Mouse (Mus musculus) heart, postnatal 0 days (tissue): ENCODE measurements at regions not wholly inside any gene's neighbourhood (a gene's known extent, or its start where the extent isn't known, plus 50 kb on each side); places are given as distances from the start of the nearest gene placed in this dataset.

ENCODE experiments used
- ATAC-seq: fragments of 200-750 bp; cut with Nextera tagmentation; 2 replicates; pipeline ENCODE4 v1.8.0; 2017; ENCODE audit warnings: low read depth, moderate number of reproducible peaks, moderate library complexity; ENCODE audit not compliant: insufficient read depth
- DNase-seq: peaks from one replicate; pipeline ENCODE4 v3.0.0-alpha.2; 2016; ENCODE audit warnings: low spot score
- H3K27ac ChIP-seq: fragments of 300-500 bp; sonication (generic); 2 replicates; pipeline ENCODE4 v1.5.1; 2014; ENCODE audit warnings: low read depth, mild to moderate bottlenecking
- H3K27me3 ChIP-seq: fragments of 300-500 bp; sonication (generic); 2 replicates; pipeline ENCODE4 v1.6.1; 2014; ENCODE audit warnings: low read length, mixed read lengths; ENCODE audit not compliant: control insufficient read depth, insufficient read depth
- H3K36me3 ChIP-seq: fragments of 300-500 bp; sonication (generic); replicated peaks from 2 replicates; pipeline ENCODE4 v1.6.1; 2014; ENCODE audit warnings: low read length, mixed read lengths; ENCODE audit not compliant: control insufficient read depth, insufficient read depth
- H3K4me1 ChIP-seq: fragments of 300-500 bp; sonication (generic); 2 replicates; pipeline ENCODE4 v1.6.1; 2014; ENCODE audit warnings: antibody characterized with exemption; ENCODE audit not compliant: control insufficient read depth, insufficient read depth
- H3K4me2 ChIP-seq: fragments of 300-500 bp; sonication (generic); 2 replicates; pipeline ENCODE4 v1.6.1; 2014; ENCODE audit warnings: low read depth, mild to moderate bottlenecking, low read length, moderate library complexity
- H3K4me3 ChIP-seq: fragments of 300-500 bp; sonication (generic); 2 replicates; pipeline ENCODE4 v1.5.1; 2014; ENCODE audit warnings: low read depth, low read length
- H3K9ac ChIP-seq: fragments of 300-500 bp; sonication (generic); replicated peaks from 2 replicates; pipeline ENCODE4 v1.6.1; 2014; ENCODE audit warnings: low read depth, low read length, mixed read lengths
- H3K9me3 ChIP-seq: fragments of 300-500 bp; sonication (generic); replicated peaks from 2 replicates; pipeline ENCODE4 v1.6.1; 2016; ENCODE audit warnings: low read length; ENCODE audit not compliant: control insufficient read depth
- CTCF ChIP-seq: IDR thresholded peaks from 2 replicates; pipeline ENCODE4 v1.5.1; 2016; ENCODE audit warnings: antibody characterized with exemption, control low read depth, low read depth
- EP300 ChIP-seq: IDR thresholded peaks from 2 replicates; pipeline ENCODE4 v1.6.1; 2016; ENCODE audit warnings: antibody characterized with exemption, low read depth
- WGBS: fragments of 180-500 bp; shearing (Covaris S2); extraction: QIAGEN DNeasy Blood & Tissue Kit; methylation state at CpG from one replicate; pipeline ENCODE4 v1.1.7; 2014; 5-methylcytosine and 5-hydroxymethylcytosine counted together

DNA sequence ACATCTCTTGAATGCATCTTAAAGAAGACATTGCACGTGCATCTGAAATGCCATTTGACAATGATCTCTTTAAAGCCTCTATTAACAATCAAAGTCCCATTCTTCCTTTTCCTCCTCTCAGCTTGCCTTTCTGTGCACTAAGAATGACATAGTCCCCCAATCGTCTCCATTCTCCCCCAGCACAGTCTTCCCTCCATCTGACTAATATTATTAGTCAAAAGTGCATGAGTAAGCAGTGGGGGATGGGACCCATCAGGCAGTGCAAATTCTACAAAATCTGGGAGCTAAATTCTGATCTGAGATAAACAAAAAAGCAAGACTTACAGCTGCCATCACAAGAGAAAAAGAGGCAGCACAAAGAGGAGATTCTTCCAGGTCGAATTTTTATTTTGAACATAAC lies 475.0 kb downstream of the Efnb2 start:
- Histone ChIP-seq H3K9ac (no peak overlapping the region), H3K27ac (no peak overlapping the region), H3K4me2 (no peak overlapping the region), H3K36me3 (no peaks in the 10 kb centered on the region), H3K9me3 (no peaks in the 10 kb centered on the region), H3K27me3 (no peaks in the 10 kb centered on the region), H3K4me1 (no peaks in the 10 kb centered on the region), H3K4me3 (no peak overlapping the region)
- ATAC-seq (no peak), DNase-seq (no peak)
- 61% methylated on average over 3 of the region's 3 CpGs for WGBS
- no peak for TF ChIP-seq CTCF
- no peak for TF ChIP-seq EP300

DNA sequence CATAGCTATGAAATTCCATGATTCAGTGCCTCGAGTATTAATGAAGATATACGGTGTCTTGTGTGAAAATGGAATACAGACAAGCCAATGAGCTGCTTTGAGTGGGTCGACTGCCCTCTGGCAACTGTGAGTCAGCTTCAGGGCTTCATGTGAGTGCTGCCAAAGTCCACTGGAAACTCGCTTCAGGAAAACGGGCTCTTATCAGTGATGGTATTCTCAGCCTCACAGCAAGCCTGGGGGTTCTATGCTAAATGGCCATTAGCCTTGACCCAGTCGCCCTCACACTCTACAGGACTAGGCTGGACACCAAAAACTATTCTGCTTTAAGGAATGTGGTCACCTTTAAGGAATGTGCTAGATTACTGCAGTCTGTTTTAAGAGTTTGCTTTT lies 477.8 kb downstream of the Efnb2 start:
- DNase-seq (peak; percentile 58), ATAC-seq (peak; percentile 27; the same call in 1 of the 2 replicates)
- Histone ChIP-seq H3K4me2 (no peak overlapping the region), H3K27ac (no peak overlapping the region), H3K36me3 (no peaks in the 10 kb centered on the region), H3K4me1 (peaks cover 3% of the 10 kb centered on the region; the same call in 1 of the 2 replicates), H3K9ac (no peak overlapping the region), H3K27me3 (no peaks in the 10 kb centered on the region), H3K4me3 (no peak overlapping the region), H3K9me3 (no peaks in the 10 kb centered on the region)
- 20% methylated on average over 6 of the region's 6 CpGs for WGBS
- TF ChIP-seq CTCF (no peak), EP300 (no peak)

DNA sequence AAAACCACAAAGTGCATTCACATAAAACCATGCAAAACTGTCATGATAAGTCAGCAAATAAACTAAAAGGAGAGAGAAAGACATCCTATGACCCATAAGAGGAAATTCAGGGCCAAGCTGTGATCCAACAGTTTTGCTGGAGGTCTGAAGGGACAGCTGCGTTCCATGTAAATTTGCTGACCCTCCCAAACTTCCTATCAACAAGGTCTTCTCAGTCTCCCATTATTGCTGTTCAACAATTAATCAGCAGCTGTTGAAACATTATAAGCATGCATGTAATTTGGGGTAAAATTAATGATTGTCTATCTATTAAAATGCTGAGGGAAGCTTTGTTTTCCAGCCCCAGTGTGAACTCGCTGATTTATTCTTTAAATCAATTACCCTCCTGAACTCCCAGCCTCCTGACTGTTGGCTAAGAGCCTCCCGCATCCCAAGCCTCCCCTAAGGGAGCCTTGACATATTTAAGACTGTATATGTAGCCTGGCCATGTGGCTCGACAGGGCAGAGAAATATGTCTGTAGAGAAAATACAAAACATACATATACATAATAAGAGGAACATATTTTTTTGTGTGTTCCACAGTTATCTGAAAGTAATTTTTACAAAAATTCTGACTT lies 478.3 kb downstream of the Efnb2 start:
- ATAC-seq (no peak), DNase-seq (no peak)
- H3K27me3 ChIP-seq, result no peaks in the 10 kb centered on the region
- H3K4me3 ChIP-seq, result no peak overlapping the region
- H3K27ac ChIP-seq, result 0 out of 2 replicates have a peak overlapping the region, but pooled peaks have one; percentile 15
- H3K36me3 ChIP-seq, result no peaks in the 10 kb centered on the region
- 63% methylated on average over 4 of the region's 4 CpGs for WGBS
- H3K4me1 ChIP-seq, result peaks cover 3% of the 10 kb centered on the region; the same call in 1 of the 2 replicates
- no peak overlapping the region for H3K9ac ChIP-seq
- H3K4me2 ChIP-seq, result no peak overlapping the region
- no peaks in the 10 kb centered on the region for H3K9me3 ChIP-seq
- no peak for TF ChIP-seq EP300
- TF ChIP-seq CTCF, result no peak

DNA sequence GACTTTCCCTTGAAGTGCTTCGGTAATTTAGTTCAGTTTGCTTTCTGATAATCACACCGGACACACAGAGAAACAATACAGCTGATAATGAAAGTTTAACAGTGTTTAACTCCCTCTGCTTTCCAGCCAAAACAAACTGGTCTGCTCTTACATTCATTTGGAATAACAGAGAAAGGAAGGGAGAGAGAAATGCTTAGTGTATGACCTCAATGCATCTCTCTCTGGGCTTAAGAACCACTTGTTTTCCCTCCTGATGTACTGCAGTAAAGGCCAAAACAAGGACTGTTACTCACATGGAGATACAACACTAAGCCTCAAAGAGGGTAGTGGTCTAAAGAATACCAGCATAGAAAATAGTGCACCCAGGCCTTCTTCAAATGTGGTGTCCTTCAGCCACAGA lies 478.9 kb downstream of the Efnb2 start:
- Histone ChIP-seq H3K4me1 (peaks cover 3% of the 10 kb centered on the region; the same call in 1 of the 2 replicates), H3K4me3 (no peak overlapping the region), H3K27me3 (no peaks in the 10 kb centered on the region), H3K27ac (no peak overlapping the region), H3K9me3 (no peaks in the 10 kb centered on the region), H3K4me2 (no peak overlapping the region), H3K9ac (no peak overlapping the region), H3K36me3 (no peaks in the 10 kb centered on the region)
- DNase-seq (peak; percentile 47), ATAC-seq (no peak)
- WGBS, result 33% methylated on average over 2 of the region's 2 CpGs
- TF ChIP-seq EP300, result no peak
- no peak for TF ChIP-seq CTCF

DNA sequence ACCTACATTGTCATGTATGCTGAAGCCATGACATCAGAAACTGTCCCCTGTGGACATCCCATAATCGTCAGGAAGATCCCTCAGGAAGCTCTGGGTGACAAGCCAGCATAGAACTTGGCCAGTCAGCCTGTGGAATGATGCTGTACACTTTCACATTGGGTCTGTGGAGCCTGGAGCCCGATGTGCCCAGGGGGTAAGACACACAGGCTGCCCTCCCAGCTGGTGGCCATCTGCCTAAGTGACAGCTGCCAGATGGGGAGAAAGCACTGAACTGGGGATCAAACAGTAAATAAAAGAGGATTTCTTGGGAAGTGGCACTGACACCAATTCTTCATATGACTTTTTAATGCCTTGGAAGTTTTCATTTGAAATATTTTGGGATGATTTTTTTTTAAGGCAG lies 486.8 kb downstream of the Efnb2 start:
- no peak for TF ChIP-seq CTCF
- no peak for TF ChIP-seq EP300
- DNase-seq (no peak), ATAC-seq (no peak)
- Histone ChIP-seq H3K36me3 (no peaks in the 10 kb centered on the region), H3K27me3 (no peaks in the 10 kb centered on the region), H3K4me1 (peaks cover 3% of the 10 kb centered on the region; the same call in 1 of the 2 replicates), H3K9me3 (no peaks in the 10 kb centered on the region), H3K27ac (no peak overlapping the region), H3K9ac (no peak overlapping the region), H3K4me3 (no peak overlapping the region), H3K4me2 (no peak overlapping the region)
- 40% methylated on average over 2 of the region's 2 CpGs for WGBS

DNA sequence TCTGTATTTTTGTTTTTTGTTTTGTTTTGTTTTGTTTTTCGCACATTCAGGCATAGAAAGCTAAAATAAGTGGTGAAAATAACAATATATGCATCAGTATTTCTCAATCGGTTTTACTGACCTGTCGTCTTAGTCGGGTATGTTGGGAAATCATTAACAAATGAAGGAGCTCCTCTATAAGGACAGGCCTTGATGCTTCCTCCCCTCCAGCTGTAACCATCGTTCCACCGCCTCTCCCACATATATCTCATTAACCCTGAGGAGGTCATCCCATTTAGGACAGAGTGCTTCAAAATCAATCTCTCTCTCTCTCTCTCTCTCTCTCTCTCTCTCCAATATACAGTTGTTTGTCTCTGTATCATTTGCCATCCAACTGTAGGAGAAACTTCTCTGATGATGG lies 492.4 kb downstream of the Efnb2 start:
- Histone ChIP-seq H3K27ac (no peak overlapping the region), H3K9ac (no peak overlapping the region), H3K9me3 (no peaks in the 10 kb centered on the region), H3K4me2 (no peak overlapping the region), H3K27me3 (no peaks in the 10 kb centered on the region), H3K4me3 (no peak overlapping the region), H3K4me1 (no peaks in the 10 kb centered on the region), H3K36me3 (no peaks in the 10 kb centered on the region)
- WGBS, result 74% methylated on average over 6 of the region's 6 CpGs
- no peak for DNase-seq
- TF ChIP-seq EP300 (no peak), CTCF (no peak)
- ATAC-seq, result no peak
